Mouse (Mus musculus) liver, adult 2 months (tissue): Measurements from ENCODE around the gene Alox5.

Experiments
- CTCF ChIP-seq: fragments of 200-500 bp; IDR thresholded peaks from 2 replicates; pipeline ENCODE4 v1.5.1; 2011; ENCODE audit warnings: low read depth, low read length, control low read depth
- POLR2A ChIP-seq: fragments of 200-500 bp; IDR thresholded peaks from 2 replicates; pipeline ENCODE4 v1.6.1; 2011; ENCODE audit warnings: low read length, control low read depth; ENCODE audit not compliant: insufficient read depth; ENCODE audit errors: extremely low read depth

DNA sequence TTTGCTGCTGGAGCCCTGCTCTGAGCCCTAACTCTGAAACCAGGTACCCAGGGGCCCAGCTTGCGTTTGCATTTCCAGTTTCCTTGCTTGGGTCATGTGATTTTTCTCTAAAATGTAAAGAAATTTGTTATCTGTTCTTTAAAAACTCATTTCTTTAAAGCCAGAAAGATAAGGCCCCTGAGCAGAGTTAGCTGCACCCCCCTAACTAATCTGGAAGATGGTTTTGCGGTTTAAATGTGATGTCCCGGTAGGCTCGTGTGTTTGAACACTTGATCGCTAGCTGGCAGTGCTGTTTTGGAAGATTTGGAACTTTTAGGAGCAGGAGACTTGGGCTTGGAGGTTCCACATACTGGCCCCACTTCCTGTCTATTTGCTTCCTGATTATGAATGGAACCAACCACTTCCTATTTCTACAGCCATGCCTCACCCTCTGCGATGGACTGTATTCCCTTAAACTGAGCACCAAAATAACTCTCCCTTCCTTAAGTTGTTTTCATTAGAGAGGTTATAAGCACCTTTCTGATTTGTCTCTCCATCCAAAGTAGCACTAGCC, 44.9 kb downstream of the Alox5 start:
- no peak for TF ChIP-seq CTCF
- no peak for TF ChIP-seq POLR2A
